Mouse (Mus musculus) hindbrain, postnatal 0 days (tissue): ENCODE measurements around the gene Slitrk4. TPM values are rescaled to one million over a fixed set of nuclear protein-coding genes. Genes with fewer than 3 reads are reported as not detected.
A peak's percentile ranks its signal among the peaks of the same experiment; 100 is the strongest.

Experiments used
- ATAC-seq: fragments of 200-750 bp; cut with Nextera tagmentation; 2 replicates; pipeline ENCODE4 v1.8.0; 2017; ENCODE audit warnings: mild to moderate bottlenecking, moderate TSS enrichment, moderate library complexity
- DNase-seq: peaks from one replicate; pipeline ENCODE4 v3.0.0-alpha.2; 2015; ENCODE audit warnings: low spot score
- H3K27ac ChIP-seq: fragments of 300-500 bp; sonication (generic); 2 replicates; pipeline ENCODE4 v1.5.1; 2014; ENCODE audit warnings: mild to moderate bottlenecking
- H3K27me3 ChIP-seq: fragments of 300-500 bp; sonication (generic); 2 replicates; pipeline ENCODE4 v1.6.1; 2014; ENCODE audit warnings: low read length, mixed read lengths; ENCODE audit not compliant: insufficient read depth
- H3K36me3 ChIP-seq: fragments of 300-500 bp; sonication (generic); 2 replicates; pipeline ENCODE4 v1.6.1; 2014; ENCODE audit warnings: low read length, mixed read lengths; ENCODE audit not compliant: insufficient read depth
- H3K4me1 ChIP-seq: fragments of 300-500 bp; sonication (generic); 2 replicates; pipeline ENCODE4 v1.6.1; 2014; ENCODE audit warnings: antibody characterized with exemption, low read length, mixed read lengths; ENCODE audit not compliant: insufficient read depth
- H3K4me2 ChIP-seq: fragments of 300-500 bp; sonication (generic); 2 replicates; pipeline ENCODE4 v1.6.1; 2014; ENCODE audit warnings: low read depth, mild to moderate bottlenecking, low read length, moderate library complexity, mixed read lengths
- H3K4me3 ChIP-seq: fragments of 300-500 bp; sonication (generic); 2 replicates; pipeline ENCODE4 v1.5.1; 2014; ENCODE audit warnings: low read length
- H3K9ac ChIP-seq: fragments of 300-500 bp; sonication (generic); replicated peaks from 2 replicates; pipeline ENCODE4 v1.6.1; 2014; ENCODE audit warnings: mild to moderate bottlenecking, low read length, moderate library complexity, mixed read lengths
- H3K9me3 ChIP-seq: fragments of 300-500 bp; sonication (generic); 2 replicates; pipeline ENCODE4 v1.6.1; 2016; ENCODE audit warnings: low read length, mixed read lengths
- CTCF ChIP-seq: IDR thresholded peaks from 2 replicates; pipeline ENCODE4 v1.5.1; 2016; ENCODE audit warnings: antibody characterized with exemption, control low read depth, low read depth
- WGBS: fragments of 180-500 bp; shearing (Covaris S2); extraction: QIAGEN DNeasy Blood & Tissue Kit; methylation state at CpG from one replicate; pipeline ENCODE4 v1.1.7; 2014; 5-methylcytosine and 5-hydroxymethylcytosine counted together
- polyA plus RNA-seq: library from polyadenylated mRNA; unstranded; fragments of >200 nt; fragmentation: Nextera tagmentation; extraction: Ambion mirVana; gene quantifications from 2 replicates; pipeline ENCODE4 v1.2.1, GENCODE M21; 2015
- total RNA-seq: library from RNA; depleted of rRNA; stranded (reverse); fragments of >200 nt; gene quantifications from 2 replicates; pipeline ENCODE4 v1.2.3, GENCODE M21; 2014; rRNA removed

Gene Slitrk4
- total RNA-seq = 16.5 and 18.0 TPM in 2 replicates
- polyA plus RNA-seq = 20.3 and 21.5 TPM in 2 replicates

- H3K9me3 ChIP-seq = no peaks in the 10 kb centered on the region
- no peaks in the 10 kb centered on the region for H3K27me3 ChIP-seq
- ATAC-seq (peak; percentile 73), DNase-seq (peak; percentile 67)
- no peak for TF ChIP-seq CTCF
- H3K4me1 ChIP-seq = no peaks in the 10 kb centered on the region
- H3K9ac ChIP-seq = peak within 1 kb of the TSS; percentile 51
- peak within 1 kb of the TSS; percentile 42 for H3K4me3 ChIP-seq
- peak within 1 kb of the TSS; percentile 73 for H3K27ac ChIP-seq
- 22% methylated on average over 54 of the region's 54 CpGs for WGBS
- H3K4me2 ChIP-seq = peak within 1 kb of the TSS; percentile 56
- no peaks in the 10 kb centered on the region for H3K36me3 ChIP-seq
Observed at GRCm38 (mm10) chrX:64276290-64277125, at the start of gene Slitrk4. Slitrk4 (minus strand) TSS chrX:64276996.

- no peak overlapping the region for H3K4me3 ChIP-seq
- H3K36me3 ChIP-seq = no peaks in the 10 kb centered on the region
- peak; percentile 2 for DNase-seq
- no peak overlapping the region for H3K9ac ChIP-seq
- WGBS = 68% methylated on average over 2 of the region's 2 CpGs
- no peak for ATAC-seq
- H3K4me1 ChIP-seq = no peaks in the 10 kb centered on the region
- no peaks in the 10 kb centered on the region for H3K9me3 ChIP-seq
- no peak for TF ChIP-seq CTCF
- no peak overlapping the region for H3K27ac ChIP-seq
- no peaks in the 10 kb centered on the region for H3K27me3 ChIP-seq
- no peak overlapping the region for H3K4me2 ChIP-seq
Observed at GRCm38 (mm10) chrX:64319501-64319900, 42.7 kb upstream of the Slitrk4 start.

DNA sequence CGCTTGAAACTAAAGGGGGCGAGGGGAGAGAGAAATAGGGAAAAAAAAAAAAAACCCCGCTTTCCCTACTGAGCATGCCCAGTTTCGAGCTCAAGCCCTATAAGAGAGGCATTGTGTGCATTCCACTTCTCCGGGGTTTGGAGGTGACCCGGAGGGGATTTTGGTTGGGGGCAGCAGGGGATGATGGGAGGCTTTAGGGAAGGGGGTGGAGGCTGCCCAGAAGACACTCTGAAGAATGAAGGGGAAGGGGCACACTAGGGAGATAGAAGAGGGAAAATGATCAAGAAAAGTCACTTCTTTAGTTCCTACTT is 1.1 kb upstream of the Slitrk4 start:
- TF ChIP-seq CTCF = no peak
- Histone ChIP-seq H3K4me2 (peak overlapping the region; percentile 56), H3K4me3 (peak overlapping the region; percentile 42; the same call in 1 of the 2 replicates), H3K27ac (0 out of 2 replicates have a peak overlapping the region, but pooled peaks have one; percentile 73), H3K9me3 (no peaks in the 10 kb centered on the region), H3K27me3 (no peaks in the 10 kb centered on the region), H3K9ac (no peak overlapping the region), H3K4me1 (no peaks in the 10 kb centered on the region), H3K36me3 (no peaks in the 10 kb centered on the region)
- WGBS = 32% methylated on average over 6 of the region's 6 CpGs
- DNase-seq (peak; percentile 57), ATAC-seq (0 out of 2 replicates have a peak, but pooled peaks have one; percentile 44)

DNA sequence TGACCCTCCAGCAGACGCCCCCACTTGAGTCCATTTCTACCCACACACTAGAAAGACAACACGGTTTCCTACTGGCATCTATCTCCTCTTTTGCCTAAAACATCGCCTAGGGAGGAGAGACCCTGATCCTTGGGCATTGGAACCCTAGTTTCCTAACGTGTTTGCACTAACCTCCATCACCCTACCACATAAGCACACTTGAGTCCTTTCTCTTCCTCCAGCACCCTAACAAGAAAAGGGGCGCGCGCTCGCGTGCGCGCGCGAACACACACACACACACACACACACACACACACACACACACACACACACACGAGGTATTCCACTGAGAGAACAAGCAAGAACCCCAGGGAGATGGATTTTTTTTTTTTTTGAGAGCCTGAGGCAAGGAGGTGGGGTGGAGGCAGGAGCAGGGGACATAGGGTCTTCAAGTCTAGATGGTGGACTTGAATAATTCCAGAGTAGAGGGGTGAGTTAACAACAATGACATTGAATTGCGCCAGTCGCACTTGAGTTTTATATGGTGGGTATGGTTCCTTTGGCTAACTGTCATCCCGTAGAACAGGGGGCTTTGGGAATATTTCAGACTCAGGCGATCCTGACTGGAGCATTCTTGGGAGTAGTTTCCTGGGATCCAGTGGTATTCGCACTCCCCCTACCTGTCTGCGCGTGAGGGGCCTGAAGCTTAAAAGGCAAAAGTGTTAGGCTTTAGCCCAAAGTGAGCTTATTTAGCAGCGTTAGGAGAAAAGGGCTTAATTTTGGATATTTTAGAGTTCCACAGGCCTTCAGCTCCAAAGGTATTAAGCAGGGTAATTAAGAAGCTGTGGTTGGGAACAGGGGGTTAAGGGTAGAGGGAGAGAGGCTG is 562 bp upstream of the Slitrk4 start:
- Histone ChIP-seq H3K4me3 (peak overlapping the region; percentile 42), H3K27me3 (no peaks in the 10 kb centered on the region), H3K9me3 (no peaks in the 10 kb centered on the region), H3K4me1 (no peaks in the 10 kb centered on the region), H3K36me3 (no peaks in the 10 kb centered on the region), H3K4me2 (peak overlapping the region; percentile 56), H3K9ac (peak overlapping the region; percentile 51), H3K27ac (peak overlapping the region; percentile 73)
- ATAC-seq (peak; percentile 41; the same call in 1 of the 2 replicates), DNase-seq (peak; percentile 34)
- TF ChIP-seq CTCF = peak; percentile 51
- 34% methylated on average over 22 of the region's 22 CpGs for WGBS

DNA sequence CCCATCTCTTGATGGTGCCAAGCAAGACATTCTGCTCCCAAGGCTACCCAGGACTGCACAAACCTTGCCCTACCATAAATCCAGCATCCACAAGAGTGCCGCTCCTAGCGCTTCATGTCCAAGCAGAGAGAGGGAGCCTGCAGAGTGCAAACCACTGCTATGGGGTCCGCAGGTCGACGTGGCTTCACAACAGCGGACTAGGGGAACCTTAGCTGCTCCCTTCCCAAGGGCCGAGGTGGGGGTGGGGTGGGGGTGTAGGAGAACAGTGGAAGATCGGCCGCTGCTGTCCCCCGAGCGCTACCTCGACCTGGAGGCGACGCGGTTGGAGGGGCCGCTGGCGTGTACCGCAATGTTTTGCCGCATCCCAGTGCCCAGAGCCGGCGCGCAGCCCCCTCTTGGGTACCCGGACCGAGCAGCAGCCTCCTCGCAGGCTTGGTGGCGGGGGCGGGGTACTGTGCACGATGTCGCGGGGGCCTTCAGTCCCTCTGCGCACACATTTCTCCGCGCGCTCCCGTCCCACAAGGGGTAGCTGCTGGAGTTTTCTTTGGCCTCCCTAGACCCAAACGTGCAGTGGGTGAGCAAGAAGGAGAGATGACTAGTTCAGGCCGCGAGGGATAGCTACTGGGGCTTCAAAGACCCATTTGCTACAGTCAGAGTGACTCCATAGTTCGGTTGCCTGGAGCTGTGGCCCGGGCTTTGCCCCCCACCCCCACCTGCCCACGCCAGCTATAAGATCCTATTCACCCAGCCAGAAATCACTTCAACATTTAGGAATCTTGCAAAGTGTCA is 1.1 kb downstream of the Slitrk4 start:
- Histone ChIP-seq H3K27ac (peak overlapping the region; percentile 73; the same call in 1 of the 2 replicates), H3K27me3 (no peaks in the 10 kb centered on the region), H3K4me2 (peak overlapping the region; percentile 56), H3K4me1 (no peaks in the 10 kb centered on the region), H3K9me3 (no peaks in the 10 kb centered on the region), H3K4me3 (peak overlapping the region; percentile 42), H3K9ac (peak overlapping the region; percentile 51), H3K36me3 (no peaks in the 10 kb centered on the region)
- WGBS = 19% methylated on average over 41 of the region's 41 CpGs
- ATAC-seq (peak; percentile 68), DNase-seq (peak; percentile 42)
- no peak for TF ChIP-seq CTCF

DNA sequence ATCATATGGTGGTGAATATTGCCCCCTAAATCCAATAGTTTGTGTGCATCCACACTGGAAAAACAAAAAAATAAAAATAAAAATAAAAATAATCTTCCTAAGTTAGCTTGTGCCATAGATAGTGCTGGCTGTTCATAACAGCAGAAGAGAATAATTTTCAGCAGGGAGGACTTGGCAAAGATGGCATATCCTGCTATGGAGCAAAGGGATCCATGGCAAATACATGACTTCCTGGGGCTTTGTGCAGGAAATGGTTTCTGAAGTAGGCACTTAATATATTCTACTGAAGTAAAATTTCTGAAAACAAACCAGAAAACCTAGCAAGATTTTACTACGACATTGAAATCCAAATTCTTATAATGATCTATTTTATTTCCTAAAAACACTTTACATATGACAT is 13.3 kb downstream of the Slitrk4 start:
- H3K27me3 ChIP-seq = no peaks in the 10 kb centered on the region
- ATAC-seq = no peak
- no peaks in the 10 kb centered on the region for H3K4me1 ChIP-seq
- 83% methylated on average over 1 of the region's 1 CpGs for WGBS
- no peak for TF ChIP-seq CTCF
- no peaks in the 10 kb centered on the region for H3K9me3 ChIP-seq
- DNase-seq = no peak
- H3K36me3 ChIP-seq = no peaks in the 10 kb centered on the region
- H3K4me2 ChIP-seq = no peak overlapping the region
- no peak overlapping the region for H3K9ac ChIP-seq
- H3K27ac ChIP-seq = no peak overlapping the region
- H3K4me3 ChIP-seq = no peak overlapping the region

Other genes starting within 250 kb of the Slitrk4 start
- not detected in 2 replicates for gene Gm6760, start 124.8 kb downstream of the Slitrk4 start, total RNA-seq
- gene Gm6760, start 124.8 kb downstream of the Slitrk4 start, polyA plus RNA-seq = not detected in 2 replicates
- gene 3830417A13Rik, start 103.4 kb downstream of the Slitrk4 start, total RNA-seq = not detected in 2 replicates
- not detected in 2 replicates for gene 3830417A13Rik, start 103.4 kb downstream of the Slitrk4 start, polyA plus RNA-seq